Mouse (Mus musculus): ENCODE data around the gene Celsr1. TPM values are rescaled to one million over a fixed set of nuclear protein-coding genes. Genes with fewer than 3 reads are reported as not detected.

The Celsr1 gene
- polyA plus RNA-seq, 1 experiment, result 0.49 TPM

GRCm38 (mm10) chr15:85963279-85963840, 70.2 kb downstream of the Celsr1 start:
- Histone ChIP-seq H3K4me1 (ENCODE audit: control insufficient read depth, insufficient read depth, low read length) (peaks cover 8% of the 10 kb centered on the region), H3K4me3 (replicated peaks; ENCODE audit: insufficient read depth, low read depth, low read length) (no peak overlapping the region), H3K27me3 (ENCODE audit: control insufficient read depth, insufficient read depth, low read length) (no peaks in the 10 kb centered on the region), H3K27ac (ENCODE audit: insufficient read depth, low read length) (no peak overlapping the region)
- WGBS, result 75% methylated on average over 8 of the region's 8 CpGs
- DNase-seq, result no peak
- TF ChIP-seq POLR2A (IDR thresholded peaks at IDR 0.05; ENCODE audit: borderline replicate concordance, insufficient read depth, low read length), result no peak
- TF ChIP-seq CTCF (IDR thresholded peaks at IDR 0.05; ENCODE audit: borderline replicate concordance, insufficient read depth, low read depth, low read length), result no peak

GRCm38 (mm10) chr15:85962691-85963090, 70.9 kb downstream of the Celsr1 start:
- H3K4me3 ChIP-seq (replicated peaks; ENCODE audit: insufficient read depth, low read depth, low read length), result no peak overlapping the region
- WGBS, result 89% methylated on average over 8 of the region's 8 CpGs
- TF ChIP-seq POLR2A (IDR thresholded peaks at IDR 0.05; ENCODE audit: borderline replicate concordance, insufficient read depth, low read length) (no peak), CTCF (IDR thresholded peaks at IDR 0.05; ENCODE audit: borderline replicate concordance, insufficient read depth, low read depth, low read length) (no peak)
- H3K27ac ChIP-seq (ENCODE audit: insufficient read depth, low read length), result no peak overlapping the region
- H3K4me1 ChIP-seq (ENCODE audit: control insufficient read depth, insufficient read depth, low read length), result peaks cover 8% of the 10 kb centered on the region
- no peaks in the 10 kb centered on the region for H3K27me3 ChIP-seq (ENCODE audit: control insufficient read depth, insufficient read depth, low read length)
- no peak for DNase-seq

GRCm38 (mm10) chr15:85961651-85962050, 71.9 kb downstream of the Celsr1 start:
- Histone ChIP-seq H3K27me3 (ENCODE audit: control insufficient read depth, insufficient read depth, low read length) (no peaks in the 10 kb centered on the region), H3K27ac (ENCODE audit: insufficient read depth, low read length) (no peak overlapping the region), H3K4me3 (replicated peaks; ENCODE audit: insufficient read depth, low read depth, low read length) (no peak overlapping the region), H3K4me1 (ENCODE audit: control insufficient read depth, insufficient read depth, low read length) (peaks cover 8% of the 10 kb centered on the region)
- no peak for DNase-seq
- TF ChIP-seq POLR2A (IDR thresholded peaks at IDR 0.05; ENCODE audit: borderline replicate concordance, insufficient read depth, low read length) (no peak), CTCF (IDR thresholded peaks at IDR 0.05; ENCODE audit: borderline replicate concordance, insufficient read depth, low read depth, low read length) (no peak)
- WGBS, result 84% methylated on average over 4 of the region's 4 CpGs

GRCm38 (mm10) chr15:85961131-85961530, 72.4 kb downstream of the Celsr1 start:
- Histone ChIP-seq H3K27me3 (ENCODE audit: control insufficient read depth, insufficient read depth, low read length) (no peaks in the 10 kb centered on the region), H3K27ac (ENCODE audit: insufficient read depth, low read length) (no peak overlapping the region), H3K4me3 (replicated peaks; ENCODE audit: insufficient read depth, low read depth, low read length) (no peak overlapping the region), H3K4me1 (ENCODE audit: control insufficient read depth, insufficient read depth, low read length) (peaks cover 4% of the 10 kb centered on the region)
- DNase-seq, result no peak
- 77% methylated on average over 7 of the region's 7 CpGs for WGBS
- TF ChIP-seq CTCF (IDR thresholded peaks at IDR 0.05; ENCODE audit: borderline replicate concordance, insufficient read depth, low read depth, low read length), result no peak

GRCm38 (mm10) chr15:85956202-85956601, 77.4 kb downstream of the Celsr1 start:
- DNase-seq, result no peak
- no peaks in the 10 kb centered on the region for H3K4me1 ChIP-seq (ENCODE audit: control insufficient read depth, insufficient read depth, low read length)
- WGBS, result 88% methylated on average over 6 of the region's 6 CpGs
- no peak overlapping the region for H3K4me3 ChIP-seq (replicated peaks; ENCODE audit: insufficient read depth, low read depth, low read length)
- no peaks in the 10 kb centered on the region for H3K27me3 ChIP-seq (ENCODE audit: control insufficient read depth, insufficient read depth, low read length)
- no peak for TF ChIP-seq POLR2A (IDR thresholded peaks at IDR 0.05; ENCODE audit: borderline replicate concordance, insufficient read depth, low read length)
- no peak for TF ChIP-seq CTCF (IDR thresholded peaks at IDR 0.05; ENCODE audit: borderline replicate concordance, insufficient read depth, low read depth, low read length)
- no peak overlapping the region for H3K27ac ChIP-seq (ENCODE audit: insufficient read depth, low read length)

DNA sequence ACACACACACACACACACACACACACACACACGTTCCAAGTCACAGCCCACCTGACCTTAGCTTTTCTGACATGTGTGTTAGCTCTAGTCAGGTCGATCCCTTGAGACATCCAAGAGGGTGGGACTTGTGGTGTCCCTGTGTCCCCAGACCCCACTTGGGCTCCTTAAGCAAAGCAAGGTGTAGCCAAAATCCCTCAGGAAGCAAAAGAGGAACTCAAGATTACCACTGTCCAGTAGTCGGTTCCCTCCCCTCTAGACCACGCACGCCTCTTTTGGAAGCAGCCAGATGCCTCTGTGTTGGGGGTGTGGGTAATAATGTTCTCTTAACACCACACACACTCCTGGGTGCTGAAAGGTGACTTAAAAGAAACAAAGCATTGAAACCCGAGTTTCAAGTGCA, 80.1 kb downstream of the Celsr1 start:
- WGBS, result 88% methylated on average over 6 of the region's 6 CpGs
- H3K27ac ChIP-seq (ENCODE audit: insufficient read depth, low read length), result no peak overlapping the region

DNA sequence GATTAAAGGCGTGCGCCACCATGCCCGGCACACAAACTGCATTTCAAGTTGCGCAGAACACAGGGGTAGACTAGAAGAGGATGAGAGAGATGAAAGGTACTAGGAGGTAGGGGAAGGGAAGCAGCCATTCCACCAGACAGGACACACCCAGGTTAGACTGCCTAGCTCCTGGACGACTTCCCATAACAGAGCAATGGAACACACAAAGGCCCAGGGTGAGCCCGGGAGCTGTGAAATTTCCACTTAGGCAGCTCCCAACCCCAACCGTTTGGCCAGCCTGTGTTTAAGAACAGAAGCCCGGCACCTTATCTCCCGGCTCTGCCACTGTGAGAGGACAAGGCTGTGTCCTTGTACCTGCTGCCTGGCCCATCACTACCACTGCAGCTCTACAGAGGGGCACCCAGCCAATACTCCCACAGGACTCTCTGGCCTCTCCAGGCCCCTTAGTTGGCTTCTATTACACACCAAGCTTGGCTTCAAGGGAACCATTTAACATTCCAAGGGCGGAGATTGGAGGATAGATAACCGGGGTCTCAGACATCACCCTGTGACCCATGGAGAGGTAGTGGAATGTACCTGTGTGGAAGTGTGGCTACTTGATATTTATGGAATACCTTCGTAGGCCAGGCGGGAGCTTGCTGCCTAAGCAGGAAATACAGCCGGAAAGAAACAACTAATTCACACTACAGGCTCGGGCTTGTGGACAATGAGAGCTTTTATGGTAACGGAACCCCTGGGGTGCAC, 84.0 kb downstream of the Celsr1 start:
- 70% methylated on average over 16 of the region's 16 CpGs for WGBS
- H3K27ac ChIP-seq (ENCODE audit: insufficient read depth, low read length), result no peak overlapping the region
- H3K4me3 ChIP-seq (replicated peaks; ENCODE audit: insufficient read depth, low read depth, low read length), result no peak overlapping the region
- no peak for DNase-seq
- no peaks in the 10 kb centered on the region for H3K27me3 ChIP-seq (ENCODE audit: control insufficient read depth, insufficient read depth, low read length)
- no peaks in the 10 kb centered on the region for H3K4me1 ChIP-seq (ENCODE audit: control insufficient read depth, insufficient read depth, low read length)
- TF ChIP-seq POLR2A (IDR thresholded peaks at IDR 0.05; ENCODE audit: borderline replicate concordance, insufficient read depth, low read length) (no peak), CTCF (IDR thresholded peaks at IDR 0.05; ENCODE audit: borderline replicate concordance, insufficient read depth, low read depth, low read length) (no peak)

More for the DNA sequence above, 80.1 kb downstream of the Celsr1 start:
- TF ChIP-seq CTCF (IDR thresholded peaks at IDR 0.05; ENCODE audit: borderline replicate concordance, insufficient read depth, low read depth, low read length) (no peak), POLR2A (IDR thresholded peaks at IDR 0.05; ENCODE audit: borderline replicate concordance, insufficient read depth, low read length) (no peak)
- Histone ChIP-seq H3K4me3 (replicated peaks; ENCODE audit: insufficient read depth, low read depth, low read length) (no peak overlapping the region), H3K27me3 (ENCODE audit: control insufficient read depth, insufficient read depth, low read length) (no peaks in the 10 kb centered on the region), H3K4me1 (ENCODE audit: control insufficient read depth, insufficient read depth, low read length) (no peaks in the 10 kb centered on the region)
- no peak for DNase-seq

DNA sequence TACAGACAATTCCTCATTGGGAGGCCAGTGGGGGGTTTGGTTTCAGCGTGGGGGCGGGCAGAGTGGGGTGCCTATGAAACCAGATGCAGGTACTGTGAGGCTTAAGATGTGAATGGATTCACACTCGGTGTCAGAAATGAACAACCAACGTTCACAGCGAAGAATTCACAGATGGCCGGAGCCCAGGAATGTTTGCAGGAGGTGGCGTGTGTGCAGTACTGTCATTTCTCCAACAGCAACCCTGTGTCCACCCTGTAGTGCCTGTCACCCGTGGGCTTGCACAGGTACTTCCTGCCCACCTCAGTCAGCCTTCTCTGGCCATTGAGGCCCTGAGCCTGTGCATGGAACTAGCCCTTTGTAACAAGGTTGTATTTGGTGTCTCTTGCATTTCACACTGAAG, 85.6 kb downstream of the Celsr1 start:
- H3K27me3 ChIP-seq (ENCODE audit: control insufficient read depth, insufficient read depth, low read length), result no peaks in the 10 kb centered on the region

More for the DNA sequence above, 85.6 kb downstream of the Celsr1 start:
- Histone ChIP-seq H3K4me3 (replicated peaks; ENCODE audit: insufficient read depth, low read depth, low read length) (no peak overlapping the region), H3K4me1 (ENCODE audit: control insufficient read depth, insufficient read depth, low read length) (no peaks in the 10 kb centered on the region), H3K27ac (ENCODE audit: insufficient read depth, low read length) (no peak overlapping the region)
- 47% methylated on average over 8 of the region's 8 CpGs for WGBS
- TF ChIP-seq CTCF (IDR thresholded peaks at IDR 0.05; ENCODE audit: borderline replicate concordance, insufficient read depth, low read depth, low read length) (no peak), POLR2A (IDR thresholded peaks at IDR 0.05; ENCODE audit: borderline replicate concordance, insufficient read depth, low read length) (no peak)
- no peak for DNase-seq
